Mouse (Mus musculus): Measurements from ENCODE around the gene Dhdh.
"Not testable (repeated sequence)": the region's sequence is repeated elsewhere in the genome, so short reads cannot be mapped to it uniquely, and the experiment has no call there.

Gene Dhdh

DNA sequence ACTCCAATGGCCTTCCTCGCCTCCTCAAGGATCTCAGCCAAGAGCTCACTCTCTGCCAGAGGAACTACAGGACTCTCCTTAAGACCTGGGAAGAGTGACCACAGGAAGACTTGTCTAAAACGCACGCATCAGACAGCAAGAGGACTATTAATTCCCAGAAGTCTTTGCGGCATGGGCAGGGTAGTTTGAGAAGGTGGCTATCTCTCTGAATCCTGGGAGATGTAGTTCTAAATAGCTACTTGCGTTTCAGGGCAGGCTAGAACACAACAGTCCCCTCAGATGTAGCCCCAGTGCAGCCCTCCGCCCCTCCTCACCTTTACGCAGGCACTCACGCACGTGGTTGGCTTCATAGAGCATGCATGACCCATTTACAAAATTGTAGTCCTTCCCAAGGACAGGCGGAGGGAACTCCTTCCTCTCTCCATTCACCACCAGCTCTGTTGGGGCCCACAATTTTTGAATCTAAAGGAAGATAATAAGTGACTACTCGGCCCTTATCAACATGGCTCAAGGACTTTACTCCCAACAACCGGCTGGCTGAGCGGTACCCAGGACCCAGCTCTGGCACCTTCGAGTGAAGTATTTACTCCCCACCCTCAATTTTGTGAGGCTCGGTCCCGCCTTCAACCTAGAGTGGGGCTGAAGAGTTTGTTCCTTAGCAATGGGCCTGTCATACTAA, 13.2 kb downstream of the Dhdh start:
- DNase-seq (ENCODE audit: low spot score in 2 of 2), result peak in 1 of 2 experiments; percentile 0

- peak in 1 of 2 experiments; percentile 62 for DNase-seq (ENCODE audit: low spot score in 2 of 2)
These were observed 17.7 kb downstream of the Dhdh start for GRCm38 (mm10) chr7:45470869-45471268.

- no peak for DNase-seq (ENCODE audit: low spot score in 2 of 2)
These were observed 21.4 kb downstream of the Dhdh start for GRCm38 (mm10) chr7:45467090-45467670.

GRCm38 (mm10) chr7:45466283-45467089, 22.1 kb downstream of the Dhdh start, which contains the start of gene Bax:
TSS of gene Bax (minus strand) at chr7:45466898.
- peak; percentile 89 to 93 for DNase-seq (ENCODE audit: low spot score in 2 of 2)

GRCm38 (mm10) chr7:45465549-45465948, 23.1 kb downstream of the Dhdh start:
- no peak for DNase-seq (ENCODE audit: low spot score in 2 of 2)

GRCm38 (mm10) chr7:45465112-45465511, 23.5 kb downstream of the Dhdh start:
- no peak for DNase-seq (ENCODE audit: low spot score in 2 of 2)

GRCm38 (mm10) chr7:45463987-45464778, 24.4 kb downstream of the Dhdh start:
- DNase-seq (ENCODE audit: low spot score in 2 of 2), result no peak

- not testable (repeated sequence) for DNase-seq (ENCODE audit: low spot score in 2 of 2)
These were observed 25.7 kb downstream of the Dhdh start for GRCm38 (mm10) chr7:45462868-45463267.

DNA sequence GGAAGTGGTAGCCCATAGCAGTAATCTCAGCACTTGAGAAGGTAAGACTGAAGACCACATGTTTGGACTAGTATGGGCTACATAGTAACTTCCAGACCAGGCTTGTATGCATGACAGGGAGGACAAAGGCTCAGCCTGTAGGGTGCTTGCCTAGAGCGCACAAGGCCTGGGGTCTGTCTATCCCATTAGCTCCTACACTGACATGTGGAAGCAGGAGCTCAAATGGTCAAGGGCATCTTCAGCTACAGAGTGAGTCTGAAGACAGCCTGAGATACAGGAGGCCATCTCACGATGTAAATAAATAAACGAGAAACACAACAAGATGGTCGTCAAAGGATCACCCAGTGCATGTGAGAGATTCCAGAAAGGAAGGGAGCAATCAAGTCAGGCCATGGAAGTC, 26.3 kb downstream of the Dhdh start:
- DNase-seq (ENCODE audit: low spot score in 2 of 2), result no peak

DNA sequence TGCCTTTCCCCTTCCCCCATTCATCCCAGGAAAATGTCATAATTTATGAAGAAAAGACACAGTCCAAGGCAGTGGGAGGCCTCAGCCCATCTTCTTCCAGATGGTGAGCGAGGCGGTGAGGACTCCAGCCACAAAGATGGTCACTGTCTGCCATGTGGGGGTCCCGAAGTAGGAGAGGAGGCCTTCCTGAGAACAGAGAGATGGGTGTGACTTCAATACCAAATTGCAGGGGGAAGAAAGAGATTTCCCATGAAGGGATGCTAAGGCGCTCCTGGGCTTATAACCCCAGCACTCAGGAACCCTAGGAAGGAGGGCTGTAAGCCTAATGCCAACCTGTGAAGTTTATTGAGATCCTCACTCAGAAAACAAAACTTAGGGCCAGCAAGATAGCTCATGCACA, 26.8 kb downstream of the Dhdh start:
- no peak for DNase-seq (ENCODE audit: low spot score in 2 of 2)

DNA sequence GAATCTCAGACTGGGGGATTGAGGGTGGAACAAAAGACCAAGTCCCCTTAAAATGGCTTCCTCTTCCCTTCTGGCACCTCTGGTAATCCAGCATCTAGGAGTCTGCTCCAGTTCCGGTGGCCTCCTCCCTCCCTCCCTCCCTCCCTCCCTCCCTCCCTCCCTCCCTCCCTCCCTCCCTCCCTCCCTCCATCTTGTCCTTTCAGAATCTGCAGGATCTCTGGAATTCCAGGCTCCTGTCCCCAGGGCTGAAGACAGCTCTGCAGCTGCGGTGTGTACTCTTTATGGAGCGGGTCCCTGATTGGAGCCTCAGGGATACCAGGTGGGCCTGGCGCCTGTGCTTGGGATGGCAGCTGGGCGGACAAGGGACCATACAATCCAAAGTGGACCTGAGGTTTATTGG, 27.3 kb downstream of the Dhdh start:
- DNase-seq (ENCODE audit: low spot score in 2 of 2), result no peak

DNA sequence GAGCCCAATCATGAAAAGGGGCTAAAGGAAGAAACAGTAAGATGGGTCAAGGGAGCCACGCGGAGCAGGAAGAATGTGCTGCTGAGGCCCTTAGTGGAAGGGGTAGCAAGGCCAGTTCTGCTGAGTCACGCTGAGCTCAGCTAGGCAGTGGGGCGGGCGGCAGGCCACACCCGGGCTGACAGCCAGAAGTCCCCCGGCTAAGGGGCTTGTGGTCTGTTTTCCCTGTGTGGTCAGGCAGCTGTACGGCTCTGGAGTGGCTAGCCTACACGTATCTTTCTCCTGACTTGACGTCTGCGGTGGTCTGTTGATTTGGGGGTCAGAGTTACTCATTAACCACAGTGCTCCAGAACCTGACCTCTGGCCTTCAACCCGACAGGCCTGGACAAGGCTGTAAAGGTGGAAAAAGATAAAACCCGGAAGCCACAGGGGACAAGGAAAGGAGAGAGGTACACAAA, 27.7 kb downstream of the Dhdh start:
- peak; percentile 72 to 81 for DNase-seq (ENCODE audit: low spot score in 2 of 2)

GRCm38 (mm10) chr7:45460377-45460776, 28.2 kb downstream of the Dhdh start:
- DNase-seq (ENCODE audit: low spot score in 2 of 2), result no peak

DNA sequence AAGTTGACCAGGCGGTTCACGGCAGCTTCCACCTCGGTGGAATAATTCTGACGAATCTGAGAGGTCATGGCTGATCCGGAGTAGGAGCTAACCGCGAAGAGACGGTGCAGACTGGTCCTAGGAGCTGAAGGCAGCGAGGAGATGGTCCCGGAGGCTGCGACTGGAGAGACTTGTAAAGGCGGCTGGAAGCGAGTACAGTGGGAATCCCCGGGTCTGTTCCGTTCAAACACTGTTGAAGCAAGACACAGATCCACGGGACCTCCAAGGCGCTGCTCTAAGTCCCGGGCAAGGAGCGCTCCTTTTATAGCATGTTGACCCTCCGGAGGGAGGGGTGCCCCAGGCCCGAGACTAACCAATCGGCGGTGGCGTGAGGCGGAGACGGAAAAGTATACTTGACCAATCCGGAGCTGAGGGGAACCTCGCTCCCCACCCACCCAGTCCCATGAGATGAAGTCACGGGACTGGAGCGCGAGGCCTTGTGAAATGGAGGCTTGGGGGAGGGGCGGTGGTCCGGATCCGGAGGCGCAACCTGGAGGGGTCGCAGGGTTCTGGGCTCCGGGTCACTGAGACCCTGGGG, 29.0 kb downstream of the Dhdh start, which contains the start of gene Ftl1:
Gene Ftl1, minus strand, starts transcription at position 321 of the 577 bp plus-strand sequence.
- peak; percentile 81 to 98 for DNase-seq (ENCODE audit: low spot score in 2 of 2)

DNA sequence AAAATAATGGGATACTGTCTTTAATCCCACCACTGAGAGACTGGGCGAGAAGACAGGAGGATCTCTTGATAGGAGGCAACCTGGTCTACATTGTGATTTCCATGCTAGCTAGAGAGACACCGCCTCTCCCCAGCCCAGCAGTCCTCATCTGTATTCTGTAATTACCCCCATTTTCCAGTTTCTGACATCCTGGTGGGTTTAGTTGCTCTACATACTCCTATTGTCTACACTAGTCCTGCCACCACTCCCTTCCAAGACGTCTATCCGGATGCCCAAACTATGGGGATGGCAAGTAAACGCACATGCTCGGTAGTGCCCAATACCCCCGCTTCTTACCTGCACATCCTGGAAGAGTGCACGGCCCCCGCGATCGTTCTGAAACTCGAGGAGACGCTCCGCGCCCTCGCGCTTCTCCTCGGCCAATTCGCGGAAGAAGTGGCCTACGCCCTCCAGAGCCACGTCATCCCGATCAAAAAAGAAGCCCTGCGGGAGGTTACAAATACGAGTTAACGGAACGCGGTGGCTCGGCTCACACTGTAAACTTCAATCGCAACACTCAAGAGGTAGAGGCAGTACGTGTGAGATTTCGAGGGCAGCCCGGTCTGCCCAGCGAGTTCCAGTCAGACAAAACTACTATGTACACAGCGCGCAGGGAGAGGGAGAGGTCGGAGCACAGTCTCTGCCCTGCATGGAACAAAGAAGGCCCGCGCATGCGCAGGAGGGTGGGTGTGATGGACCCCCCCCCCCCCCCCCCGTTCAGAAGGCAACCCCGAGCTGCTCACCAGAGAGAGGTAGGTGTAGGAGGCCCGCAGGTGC, 29.6 kb downstream of the Dhdh start:
- DNase-seq (ENCODE audit: low spot score in 2 of 2), result peak; percentile 48 to 57

DNA sequence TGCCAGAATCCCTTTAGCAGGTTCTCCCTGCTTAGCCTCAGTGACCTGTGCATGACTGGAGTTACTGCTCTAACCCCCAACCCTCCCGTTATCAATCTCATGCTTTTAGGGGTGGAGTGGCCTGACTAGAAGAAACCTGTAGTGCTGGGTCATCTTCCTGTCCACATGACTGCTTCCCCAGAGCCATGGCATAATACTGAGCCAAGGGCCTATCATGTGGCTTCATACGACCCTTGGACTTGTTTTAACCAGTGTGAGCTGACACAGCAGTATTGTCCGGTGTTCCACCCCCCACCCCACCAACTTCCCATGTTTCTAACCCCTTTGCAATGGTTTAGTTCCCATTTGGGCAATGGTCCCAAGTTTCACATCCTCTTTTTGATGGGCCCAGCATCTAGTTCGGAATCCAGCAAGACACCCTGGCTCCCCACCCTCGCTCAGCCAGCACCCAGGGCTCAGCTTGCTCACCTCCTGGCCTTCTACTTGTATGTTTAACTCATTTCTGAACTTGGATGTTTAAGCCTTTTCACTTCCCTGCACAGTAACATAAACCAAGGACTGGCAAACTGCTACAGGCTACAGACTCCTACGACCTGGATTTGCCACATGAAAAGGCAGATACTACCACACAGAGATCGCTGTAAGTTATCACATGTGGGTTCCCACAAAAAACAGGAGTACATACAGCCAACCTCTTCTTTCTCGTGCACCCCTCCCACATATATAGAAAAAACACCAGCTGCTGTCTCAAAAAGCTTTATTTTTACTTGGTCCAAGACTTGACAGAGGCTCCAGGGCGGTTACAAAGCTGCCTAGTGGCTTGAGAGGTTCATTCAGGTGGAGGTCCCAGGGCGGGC, 31.2 kb downstream of the Dhdh start:
- no peak for DNase-seq (ENCODE audit: low spot score in 2 of 2)

- DNase-seq (ENCODE audit: low spot score in 2 of 2), result no peak
These were observed 31.8 kb downstream of the Dhdh start for GRCm38 (mm10) chr7:45456721-45457203.

DNA sequence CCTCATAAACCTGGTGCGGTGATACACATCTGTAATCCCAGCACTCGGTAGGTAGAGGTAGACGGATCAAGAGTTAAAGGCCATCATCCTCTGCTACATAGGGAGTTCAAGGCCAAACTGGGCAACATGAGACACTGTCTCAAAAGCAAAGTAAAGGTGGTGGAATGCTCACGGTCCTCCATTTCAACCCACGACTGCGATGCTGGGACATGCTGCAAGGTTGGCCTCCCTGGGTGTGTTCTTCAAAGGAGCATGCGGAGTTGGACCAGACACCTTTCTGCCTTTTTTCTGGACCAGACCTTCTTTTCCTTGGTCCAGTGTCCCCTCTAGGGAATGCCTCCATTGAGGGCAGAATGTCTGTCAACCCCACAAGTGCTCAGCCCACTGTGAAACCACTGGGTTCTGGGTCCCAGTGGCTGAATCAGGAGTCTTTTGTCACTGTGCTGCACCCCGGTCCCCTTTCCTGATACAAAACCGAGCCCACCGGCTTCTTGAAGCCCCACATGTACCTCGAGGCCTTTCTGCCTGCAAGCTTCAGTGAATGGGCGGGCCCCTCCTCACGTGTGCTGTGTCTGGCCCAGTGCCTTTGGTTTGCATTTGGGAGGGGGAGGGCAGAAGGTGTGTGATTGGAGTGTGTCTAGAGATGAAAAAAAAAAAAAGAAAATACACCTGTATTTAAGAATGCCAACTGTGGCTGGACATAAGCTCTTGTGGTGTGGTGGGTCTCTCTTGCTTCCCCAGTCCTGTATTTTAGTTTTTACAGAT, 32.5 kb downstream of the Dhdh start:
- no peak for DNase-seq (ENCODE audit: low spot score in 2 of 2)

- no peak for DNase-seq (ENCODE audit: low spot score in 2 of 2)
These were observed 33.6 kb downstream of the Dhdh start for GRCm38 (mm10) chr7:45454971-45455370.

Data from urinary bladder, adult 18-20 months (tissue).